Mouse (Mus musculus) kidney, adult 2 months (tissue): Measurements from ENCODE around the gene Gm13693. TPM values are rescaled to one million over a fixed set of nuclear protein-coding genes. Genes with fewer than 3 reads are reported as not detected.
A peak's percentile ranks its signal among the peaks of the same experiment; 100 is the strongest.
"Not testable (repeated sequence)": the region's sequence is repeated elsewhere in the genome, so short reads cannot be mapped to it uniquely, and the experiment has no call there.

Experiments
- DNase-seq: peaks from one replicate; pipeline ENCODE4 v3.0.0; 2021
- H3K27ac ChIP-seq: fragments of 200-500 bp; 2 replicates; pipeline ENCODE4 v1.5.1; 2012; ENCODE audit warnings: low read depth, low read length, control low read depth, inconsistent platforms; ENCODE audit not compliant: insufficient read depth
- H3K27me3 ChIP-seq: fragments of 200-500 bp; replicated peaks from 2 replicates; pipeline ENCODE4 v1.6.1; 2012; ENCODE audit warnings: mild to moderate bottlenecking, moderate library complexity, low read length, inconsistent platforms; ENCODE audit not compliant: control insufficient read depth, insufficient read depth
- H3K36me3 ChIP-seq: fragments of 200-500 bp; 2 replicates; pipeline ENCODE4 v1.6.1; 2012; ENCODE audit warnings: mild to moderate bottlenecking, moderate library complexity, low read length, inconsistent platforms; ENCODE audit not compliant: control insufficient read depth, insufficient read depth
- H3K4me1 ChIP-seq: fragments of 200-500 bp; 2 replicates; pipeline ENCODE4 v1.6.1; 2011; ENCODE audit warnings: low read length; ENCODE audit not compliant: control insufficient read depth, insufficient read depth
- H3K4me3 ChIP-seq: fragments of 200-500 bp; 2 replicates; pipeline ENCODE4 v1.5.1; 2011; ENCODE audit warnings: mild to moderate bottlenecking, low read depth, low read length, control low read depth; ENCODE audit not compliant: insufficient read depth
- CTCF ChIP-seq: fragments of 200-500 bp; conservative IDR thresholded peaks from 2 replicates; pipeline ENCODE4 v1.5.1; 2011; ENCODE audit warnings: low read depth, mild to moderate bottlenecking, control low read depth, low read length, moderate library complexity, mixed read lengths; ENCODE audit not compliant: insufficient read depth, insufficient read length
- POLR2A ChIP-seq: fragments of 200-500 bp; IDR thresholded peaks from one replicate; pipeline ENCODE4 v1.6.1; 2011; ENCODE audit warnings: low read depth, low read length, control low read depth
- WGBS: fragments of 180-500 bp; shearing (Covaris S2); methylation state at CpG from one replicate; pipeline ENCODE4 v1.1.7; 2018; 5-methylcytosine and 5-hydroxymethylcytosine counted together
- polyA plus RNA-seq: library from polyadenylated mRNA; depleted of rRNA; stranded (reverse); fragments of >200 nt; gene quantifications from 2 replicates; pipeline ENCODE4 v1.2.3, GENCODE M21; 2012; rRNA removed

The Gm13693 gene
- not detected in 2 replicates for polyA plus RNA-seq

DNA sequence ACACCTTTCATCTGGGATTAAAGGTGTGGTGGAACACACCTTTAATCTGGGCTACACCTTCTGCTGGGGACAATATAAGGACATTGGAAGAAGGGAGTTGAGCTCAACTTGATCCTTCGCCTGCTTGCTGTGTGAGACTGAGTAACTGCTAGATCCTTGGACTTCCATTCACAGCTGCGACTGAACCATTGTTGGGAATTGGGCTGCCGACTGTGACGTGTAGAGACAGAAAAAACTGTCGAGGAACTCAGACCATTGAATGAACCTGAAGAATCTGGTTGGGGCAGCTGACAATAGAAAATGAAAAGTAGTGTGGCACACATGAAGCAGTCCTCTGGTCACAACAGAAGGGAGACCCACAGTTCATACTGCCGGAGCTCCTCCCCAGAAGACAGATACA, at the start of gene Gm13693:
TSS of gene Gm13693 (plus strand) at position 301 of the 400 bp plus-strand sequence.
- not testable (repeated sequence) for H3K36me3 ChIP-seq, H3K4me3 ChIP-seq, H3K4me1 ChIP-seq, DNase-seq, H3K27ac ChIP-seq, H3K27me3 ChIP-seq
- WGBS, result no CpG with 5 or more reads among the region's 6 CpGs

- H3K4me1 ChIP-seq, result no peaks in the 10 kb centered on the region
- H3K36me3 ChIP-seq, result no peaks in the 10 kb centered on the region
- H3K27me3 ChIP-seq, result no peaks in the 10 kb centered on the region
- no peak overlapping the region for H3K27ac ChIP-seq
- no peak for DNase-seq
- no peak for TF ChIP-seq POLR2A
- no peak for TF ChIP-seq CTCF
- no peak overlapping the region for H3K4me3 ChIP-seq
- WGBS, result 35% methylated on average over 2 of the region's 2 CpGs
Observed at GRCm38 (mm10) chr2:83929478-83930088, 31.7 kb upstream of the Gm13693 start.

GRCm38 (mm10) chr2:83940931-83941361, 20.4 kb upstream of the Gm13693 start, which contains the start of gene Zswim2:
Zswim2 (minus strand) TSS chr2:83941228.
- Histone ChIP-seq H3K4me3 (no peak within 1 kb of the TSS), H3K27me3 (no peaks in the 10 kb centered on the region), H3K27ac (no peak within 1 kb of the TSS), H3K36me3 (no peaks in the 10 kb centered on the region), H3K4me1 (no peaks in the 10 kb centered on the region)
- DNase-seq, result peak; percentile 66
- under 1% methylated on average over 20 of the region's 20 CpGs for WGBS
- no peak for TF ChIP-seq CTCF
- TF ChIP-seq POLR2A, result no peak

- 37% methylated on average over 3 of the region's 3 CpGs for WGBS
- Histone ChIP-seq H3K27me3 (no peaks in the 10 kb centered on the region), H3K4me1 (no peaks in the 10 kb centered on the region), H3K27ac (no peak overlapping the region), H3K36me3 (no peaks in the 10 kb centered on the region), H3K4me3 (no peak overlapping the region)
- no peak for DNase-seq
- TF ChIP-seq POLR2A (no peak), CTCF (no peak)
Observed at GRCm38 (mm10) chr2:83941378-83941777, 19.9 kb upstream of the Gm13693 start.

- TF ChIP-seq POLR2A (no peak), CTCF (no peak)
- no peak for DNase-seq
- no peak overlapping the region for H3K4me3 ChIP-seq
- no peaks in the 10 kb centered on the region for H3K36me3 ChIP-seq
- H3K27me3 ChIP-seq, result no peaks in the 10 kb centered on the region
- WGBS, result 66% methylated on average over 4 of the region's 4 CpGs
- H3K27ac ChIP-seq, result no peak overlapping the region
- no peaks in the 10 kb centered on the region for H3K4me1 ChIP-seq
Observed at GRCm38 (mm10) chr2:83941792-83942191, 19.5 kb upstream of the Gm13693 start.

- H3K4me1 ChIP-seq, DNase-seq, H3K4me3 ChIP-seq, H3K27me3 ChIP-seq, H3K27ac ChIP-seq, H3K36me3 ChIP-seq: not testable (repeated sequence)
- no CpG with 5 or more reads among the region's 6 CpGs for WGBS
Observed at GRCm38 (mm10) chr2:83955393-83955792, 5.9 kb upstream of the Gm13693 start, which contains the start of gene Gm13698. Gm13698 (plus strand) TSS chr2:83955693.

GRCm38 (mm10) chr2:83967013-83967412, 5.7 kb downstream of the Gm13693 start, which contains the start of gene Gm13695:
Gm13695 (plus strand) TSS chr2:83967313.
- H3K27ac ChIP-seq, H3K4me1 ChIP-seq, H3K27me3 ChIP-seq, H3K36me3 ChIP-seq, DNase-seq, H3K4me3 ChIP-seq: not testable (repeated sequence)
- no CpG with 5 or more reads among the region's 6 CpGs for WGBS

DNA sequence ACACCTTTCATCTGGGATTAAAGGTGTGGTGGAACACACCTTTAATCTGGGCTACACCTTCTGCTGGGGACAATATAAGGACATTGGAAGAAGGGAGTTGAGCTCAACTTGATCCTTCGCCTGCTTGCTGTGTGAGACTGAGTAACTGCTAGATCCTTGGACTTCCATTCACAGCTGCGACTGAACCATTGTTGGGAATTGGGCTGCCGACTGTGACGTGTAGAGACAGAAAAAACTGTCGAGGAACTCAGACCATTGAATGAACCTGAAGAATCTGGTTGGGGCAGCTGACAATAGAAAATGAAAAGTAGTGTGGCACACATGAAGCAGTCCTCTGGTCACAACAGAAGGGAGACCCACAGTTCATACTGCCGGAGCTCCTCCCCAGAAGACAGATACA, 11.5 kb downstream of the Gm13693 start, which contains the start of gene Gm13696:
TSS of gene Gm13696 (plus strand) at position 301 of the 400 bp plus-strand sequence.
- not testable (repeated sequence) for DNase-seq, H3K36me3 ChIP-seq, H3K27ac ChIP-seq, H3K27me3 ChIP-seq, H3K4me3 ChIP-seq, H3K4me1 ChIP-seq
- WGBS, result no CpG with 5 or more reads among the region's 6 CpGs

DNA sequence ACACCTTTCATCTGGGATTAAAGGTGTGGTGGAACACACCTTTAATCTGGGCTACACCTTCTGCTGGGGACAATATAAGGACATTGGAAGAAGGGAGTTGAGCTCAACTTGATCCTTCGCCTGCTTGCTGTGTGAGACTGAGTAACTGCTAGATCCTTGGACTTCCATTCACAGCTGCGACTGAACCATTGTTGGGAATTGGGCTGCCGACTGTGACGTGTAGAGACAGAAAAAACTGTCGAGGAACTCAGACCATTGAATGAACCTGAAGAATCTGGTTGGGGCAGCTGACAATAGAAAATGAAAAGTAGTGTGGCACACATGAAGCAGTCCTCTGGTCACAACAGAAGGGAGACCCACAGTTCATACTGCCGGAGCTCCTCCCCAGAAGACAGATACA, 17.3 kb downstream of the Gm13693 start, which contains the start of gene Gm13694:
TSS of gene Gm13694 (plus strand) at position 301 of the 400 bp plus-strand sequence.
- H3K27ac ChIP-seq, H3K36me3 ChIP-seq, H3K27me3 ChIP-seq, H3K4me3 ChIP-seq, DNase-seq, H3K4me1 ChIP-seq: not testable (repeated sequence)
- no CpG with 5 or more reads among the region's 6 CpGs for WGBS

- not testable (repeated sequence) for H3K36me3 ChIP-seq, H3K4me3 ChIP-seq, H3K27me3 ChIP-seq, DNase-seq, H3K4me1 ChIP-seq, H3K27ac ChIP-seq
- WGBS, result no CpG with 5 or more reads among the region's 6 CpGs
Observed at GRCm38 (mm10) chr2:83984443-83984842, 23.1 kb downstream of the Gm13693 start, which contains the start of gene Gm13697. Gm13697 (plus strand) TSS chr2:83984743.

DNA sequence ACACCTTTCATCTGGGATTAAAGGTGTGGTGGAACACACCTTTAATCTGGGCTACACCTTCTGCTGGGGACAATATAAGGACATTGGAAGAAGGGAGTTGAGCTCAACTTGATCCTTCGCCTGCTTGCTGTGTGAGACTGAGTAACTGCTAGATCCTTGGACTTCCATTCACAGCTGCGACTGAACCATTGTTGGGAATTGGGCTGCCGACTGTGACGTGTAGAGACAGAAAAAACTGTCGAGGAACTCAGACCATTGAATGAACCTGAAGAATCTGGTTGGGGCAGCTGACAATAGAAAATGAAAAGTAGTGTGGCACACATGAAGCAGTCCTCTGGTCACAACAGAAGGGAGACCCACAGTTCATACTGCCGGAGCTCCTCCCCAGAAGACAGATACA, 28.9 kb downstream of the Gm13693 start, which contains the start of gene Gm13691:
TSS of gene Gm13691 (plus strand) at position 301 of the 400 bp plus-strand sequence.
- not testable (repeated sequence) for H3K4me1 ChIP-seq, H3K36me3 ChIP-seq, DNase-seq, H3K4me3 ChIP-seq, H3K27ac ChIP-seq, H3K27me3 ChIP-seq
- no CpG with 5 or more reads among the region's 6 CpGs for WGBS
